Mouse (Mus musculus): ENCODE measurements around the gene Rassf9. TPM values are rescaled to one million over a fixed set of nuclear protein-coding genes. Genes with fewer than 3 reads are reported as not detected.
A peak's percentile ranks its signal among the peaks of the same experiment; 100 is the strongest.

The Rassf9 gene
- total RNA-seq (2021) = 1 to 10 TPM; 8.1 to 9.7 TPM
- long read RNA-seq, experiment 1, full-length matches to known transcripts = 3 of 3 reads
- long read RNA-seq, experiment 1, partial matches to known transcripts = 0 of 3 reads
- long read RNA-seq, experiment 1, other reads (novel, unspliced or antisense) = 0 of 3 reads
- long read RNA-seq, experiment 2, partial matches to known transcripts = 0 of 1 reads
- long read RNA-seq, experiment 2, other reads (novel, unspliced or antisense) = 1 of 1 reads

DNA sequence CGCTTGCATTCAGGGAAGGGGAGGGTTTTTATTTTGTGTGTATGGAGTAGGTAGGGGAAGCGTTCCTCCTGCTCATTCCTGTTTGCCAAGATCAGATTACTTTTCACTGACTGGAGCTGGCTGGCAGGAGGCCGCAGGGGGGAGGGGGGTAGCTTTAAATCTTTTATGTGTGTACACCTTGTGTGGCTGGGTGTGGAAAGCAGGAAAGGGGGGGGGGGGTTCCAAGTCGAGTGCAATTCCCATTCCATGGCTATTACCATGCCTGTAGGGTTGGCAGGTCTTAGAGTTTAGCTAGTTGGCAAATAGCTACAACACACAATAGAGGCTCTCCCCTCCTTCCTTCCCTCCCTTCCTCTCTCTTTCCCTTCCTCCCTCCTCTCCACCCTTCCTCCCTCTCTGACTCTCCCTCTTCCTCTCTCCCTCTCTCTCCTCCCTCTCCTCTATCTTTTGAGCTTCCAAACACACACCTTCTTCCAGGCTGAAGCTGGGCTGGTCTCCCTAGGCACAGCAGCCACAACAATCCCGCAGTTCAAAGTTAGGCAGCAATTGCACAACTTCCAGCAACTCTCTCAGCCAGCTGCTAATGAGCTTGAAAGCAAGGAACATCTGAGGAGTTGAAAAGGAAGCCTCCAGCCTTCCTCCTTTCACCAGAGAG is at the start of gene Rassf9:
Gene Rassf9 (plus strand): TSS at position 416 of the 655 bp plus-strand sequence.
- DNase-seq = peak; percentile 26

DNA sequence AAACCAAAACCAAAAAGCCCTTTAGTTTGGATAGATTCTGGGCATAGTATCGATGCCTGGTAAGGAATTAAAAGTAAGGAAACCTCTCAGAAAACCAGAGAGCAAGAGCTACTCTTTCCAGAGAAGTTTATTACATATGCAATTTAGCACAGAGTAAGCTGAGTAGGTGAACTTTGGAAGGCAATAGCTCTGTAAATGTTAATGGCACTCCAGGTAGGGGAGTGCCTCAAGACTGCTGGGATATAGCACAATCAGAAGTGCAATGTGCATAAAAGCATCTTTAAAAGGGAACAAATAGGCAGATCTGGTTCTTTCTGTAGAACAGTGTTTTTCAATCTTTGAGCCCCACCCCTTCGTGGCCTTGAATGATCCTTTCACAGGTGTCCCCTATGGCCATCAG is 42.6 kb upstream of the Rassf9 start:
- no peak for DNase-seq

DNA sequence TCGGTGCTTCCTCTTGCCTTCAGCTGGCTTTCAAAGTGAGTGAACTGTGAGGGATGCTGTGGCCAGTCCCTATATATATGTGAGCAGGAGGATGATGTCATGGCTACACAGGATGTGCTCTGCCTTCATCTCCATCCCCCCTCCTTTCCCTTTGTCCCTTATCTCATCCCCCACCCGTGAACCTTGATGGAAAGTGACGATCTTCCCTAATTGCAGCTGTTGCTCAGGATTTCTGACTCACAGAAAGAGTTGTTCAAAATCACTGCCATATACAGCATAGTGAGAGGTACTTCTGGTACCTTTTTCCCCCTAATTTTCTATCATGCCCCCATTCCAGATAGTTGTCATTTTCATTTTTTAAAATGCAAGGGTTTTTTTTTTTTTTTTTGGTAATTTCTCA is 21.6 kb upstream of the Rassf9 start, which contains the start of gene Nts:
Gene Nts (minus strand): TSS at position 101 of the 400 bp plus-strand sequence.
- no peak for DNase-seq

DNA sequence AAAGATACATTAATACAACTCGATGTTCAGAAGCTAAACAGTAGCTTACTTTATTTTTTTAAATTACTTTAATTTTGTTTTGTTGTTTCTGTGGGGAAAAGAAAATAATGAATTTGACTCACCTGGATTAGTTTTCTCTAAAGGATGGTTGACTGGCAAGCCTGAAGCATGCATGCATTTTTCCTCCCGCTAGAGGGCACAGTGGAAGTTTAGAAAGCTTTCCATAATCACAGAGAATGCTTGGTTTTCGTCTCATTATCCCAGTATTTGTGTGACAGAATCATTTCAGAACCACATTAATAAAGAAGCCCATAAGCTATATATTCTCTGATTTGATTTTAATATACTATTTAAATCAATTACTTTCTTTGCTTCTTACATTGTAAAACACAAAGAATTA is 20.2 kb upstream of the Rassf9 start:
- peak; percentile 63 for DNase-seq

DNA sequence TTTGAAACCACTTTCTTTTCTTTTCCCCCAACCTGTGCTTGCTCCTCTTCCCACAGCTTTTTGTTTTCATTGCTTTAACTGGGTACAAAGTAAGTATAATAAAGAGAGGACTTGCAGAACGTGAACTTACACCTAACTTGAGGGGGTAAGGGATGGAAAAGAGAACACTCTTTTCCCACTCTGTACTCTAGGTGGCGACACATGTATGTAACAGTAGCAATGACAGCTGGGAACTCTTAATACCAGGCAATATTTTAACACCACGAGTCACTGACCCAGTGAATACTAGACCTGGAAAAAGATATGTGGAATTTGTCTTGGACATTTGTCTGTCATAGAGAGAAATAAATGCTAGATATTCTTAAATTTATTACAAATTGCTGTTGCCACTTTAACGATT is 13.3 kb upstream of the Rassf9 start:
- peak; percentile 37 for DNase-seq

DNA sequence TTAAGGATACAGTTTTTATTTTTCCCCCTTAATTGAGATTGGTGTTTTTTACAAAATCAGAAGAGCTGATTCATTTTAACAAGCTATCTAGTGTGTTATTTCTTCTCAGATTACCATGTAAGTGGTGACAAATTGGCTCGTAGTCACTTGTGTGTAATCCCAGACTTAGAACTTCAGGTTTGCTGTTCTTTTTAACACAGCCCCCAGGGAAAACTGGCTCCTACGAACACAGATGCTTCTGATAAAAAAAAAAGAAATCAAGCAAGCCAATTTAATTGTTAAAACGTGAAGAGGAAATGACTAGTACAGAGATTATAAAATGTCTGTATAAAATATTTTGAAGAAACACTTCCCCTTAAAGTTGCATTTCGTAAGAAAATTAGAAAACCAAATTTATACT is 4.6 kb upstream of the Rassf9 start:
- no peak for DNase-seq

DNA sequence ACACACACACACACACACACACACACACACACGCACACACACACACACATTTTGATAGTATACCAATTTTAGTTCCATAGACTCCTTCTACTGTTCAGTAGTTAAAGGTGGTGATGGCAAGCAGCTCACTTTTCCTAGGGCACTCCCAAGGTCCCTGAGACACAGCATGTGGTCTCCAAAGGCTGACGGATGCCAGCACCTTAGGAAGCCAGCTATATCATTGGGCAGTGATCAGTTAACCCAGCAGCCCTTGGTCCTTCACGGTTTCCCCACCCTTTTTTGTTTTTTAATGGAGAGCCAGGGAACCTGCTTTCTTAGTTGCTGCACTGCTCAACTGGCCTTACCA is 588 bp upstream of the Rassf9 start:
- no peak for DNase-seq

DNA sequence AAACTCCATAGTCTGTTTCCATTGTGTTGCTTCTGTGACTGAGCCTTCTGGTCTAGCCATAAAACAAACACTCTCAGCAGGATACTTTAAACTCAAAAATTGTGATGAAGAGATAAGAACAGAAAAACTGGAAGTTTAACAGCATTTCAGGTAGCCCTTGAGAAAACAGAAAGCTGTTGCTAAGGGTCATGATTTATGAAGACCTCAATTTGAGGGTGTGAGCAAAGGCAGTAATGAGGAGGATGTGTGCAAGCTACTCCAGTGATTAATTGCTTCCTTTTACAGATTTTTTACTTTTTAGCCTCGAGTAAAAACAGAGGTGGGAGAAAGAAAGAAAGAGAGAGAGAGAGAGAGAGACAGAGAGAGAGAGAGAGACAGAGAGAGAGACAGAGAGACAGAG is 2.1 kb downstream of the Rassf9 start:
- DNase-seq = no peak

DNA sequence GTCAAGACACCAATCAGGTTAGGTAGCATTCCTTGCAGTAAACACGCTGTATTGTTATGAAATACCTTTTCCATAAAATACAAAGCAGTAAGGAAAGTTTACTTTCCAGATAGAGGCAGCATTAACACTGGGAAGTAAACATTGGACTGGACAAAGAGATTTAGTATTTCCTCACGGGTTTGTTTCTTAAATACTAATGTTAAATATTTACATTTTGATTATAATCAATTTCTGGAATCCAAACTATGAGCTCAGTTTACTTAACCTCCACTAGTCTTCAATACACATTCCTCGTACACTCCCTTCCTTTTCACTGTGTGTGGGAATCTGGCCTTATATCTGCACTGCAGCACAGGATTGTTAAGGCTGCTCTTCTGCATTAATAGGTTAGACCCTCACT is 15.9 kb downstream of the Rassf9 start:
- DNase-seq = no peak

DNA sequence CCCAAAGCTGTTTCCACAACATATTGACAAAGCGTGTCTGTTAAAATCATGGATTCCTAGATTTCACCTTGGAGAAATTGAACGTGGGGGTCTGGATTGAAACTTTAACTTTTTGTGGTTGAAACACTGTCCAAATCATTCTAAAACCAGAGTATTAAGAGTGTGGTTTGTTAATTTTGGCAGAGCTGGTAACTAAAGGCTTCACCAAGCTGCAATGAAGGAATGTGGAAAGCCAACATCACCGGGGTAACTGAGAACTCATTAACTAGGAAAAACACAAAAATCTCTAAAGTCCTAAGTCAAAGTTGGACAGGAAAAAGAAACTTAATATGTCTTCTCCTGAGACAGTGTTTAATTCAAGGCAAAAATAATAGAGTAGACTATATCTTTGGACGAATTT is 41.9 kb downstream of the Rassf9 start:
- no peak for DNase-seq

DNA sequence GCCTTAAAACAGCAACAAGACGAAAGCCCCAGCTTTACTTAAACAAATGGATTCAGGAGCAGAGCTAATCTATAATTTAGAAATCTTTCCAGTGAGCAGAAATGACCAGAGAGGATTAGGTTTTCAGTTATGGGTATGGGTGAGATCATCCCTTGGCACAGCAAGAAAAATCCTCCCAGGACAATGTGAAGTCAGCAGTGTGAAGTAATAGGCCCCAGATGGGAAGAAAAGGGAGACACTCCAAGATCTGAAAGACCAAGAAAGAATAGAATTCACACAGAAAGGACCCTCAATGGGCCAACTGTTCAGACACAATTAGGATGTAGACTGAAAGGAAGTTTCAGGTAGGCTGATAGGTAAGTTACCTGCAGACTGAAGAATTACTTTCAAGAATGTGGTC is 50.5 kb downstream of the Rassf9 start:
- DNase-seq = no peak

DNA sequence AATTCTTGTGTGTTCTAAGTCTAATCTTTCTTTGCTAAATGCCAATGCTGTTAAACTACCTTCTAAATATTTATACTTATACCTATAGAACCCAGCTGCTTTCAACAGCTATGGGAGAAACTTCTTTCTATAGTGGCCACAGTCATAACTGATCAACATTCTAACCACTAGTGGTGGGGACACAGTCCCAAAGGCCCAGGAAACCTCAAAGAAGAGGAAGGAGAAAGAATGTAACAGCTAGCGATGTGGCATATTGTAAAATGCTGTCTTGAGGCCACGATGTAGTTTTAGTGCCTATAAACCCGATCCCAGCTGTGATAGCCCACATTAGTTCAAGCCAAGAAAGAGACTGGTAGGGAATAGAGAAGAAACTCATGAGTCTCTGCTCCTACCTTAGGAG is 65.9 kb downstream of the Rassf9 start:
- no peak for DNase-seq

DNA sequence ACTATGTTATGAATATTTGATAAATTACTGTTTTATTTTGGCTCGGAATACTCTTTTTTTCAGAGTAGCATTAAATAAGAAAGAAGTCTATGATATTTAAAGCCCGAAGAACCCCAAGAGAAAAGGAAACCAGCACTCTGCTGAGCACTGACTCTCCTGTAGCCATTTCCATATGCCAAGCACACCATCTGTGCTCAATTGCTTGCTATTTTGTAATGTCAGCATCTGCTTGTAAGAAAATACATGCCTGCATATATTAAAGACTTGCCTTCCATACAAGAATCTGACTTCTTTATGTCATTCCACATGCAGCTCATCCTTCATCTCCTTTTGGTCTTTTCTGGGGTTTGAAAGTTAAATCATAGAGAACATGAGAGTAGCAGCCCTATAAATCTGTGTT is 82.3 kb downstream of the Rassf9 start:
- no peak for DNase-seq

Other genes with a start within 250 kb of the Rassf9 start
- gene Nts, start 21.7 kb upstream of the Rassf9 start, total RNA-seq (2021) = under 1 TPM; 0.42 to 0.55 TPM

All from adrenal gland, postnatal 10 days (tissue).